Mouse (Mus musculus): ENCODE measurements around the gene Csf3r.

- TF ChIP-seq CTCF (IDR thresholded peaks at IDR 0.05; ENCODE audit: insufficient read depth, low read depth, low read length) (no peak), POLR2A (IDR thresholded peaks at IDR 0.05; ENCODE audit: insufficient read depth, low read depth, low read length) (no peak)
Measured at GRCm38 (mm10) chr4:126079266-126079665, 54.9 kb downstream of the Csf3r start.
